Mouse (Mus musculus): ENCODE results near the gene Scube1.

GRCm38 (mm10) chr15:83700593-83700923 is 24.3 kb downstream of the Scube1 start:
- TF ChIP-seq CTCF (IDR thresholded peaks at IDR 0.05; ENCODE audit: borderline replicate concordance, insufficient read depth, low read depth, low read length) = no peak
- TF ChIP-seq POLR2A (IDR thresholded peaks at IDR 0.05; ENCODE audit: borderline replicate concordance, insufficient read depth, low read length) = no peak

Measured in cerebellum, adult 2 months (tissue).